Mouse (Mus musculus) midbrain, embryonic 12.5 days (tissue): ENCODE measurements at regions not wholly inside any gene's neighbourhood (a gene's known extent, or its start where the extent isn't known, plus 50 kb on each side); places are given as distances from the start of the nearest gene placed in this dataset.

Experiments
- ATAC-seq: fragments of 200-750 bp; cut with Nextera tagmentation; 2 replicates; pipeline ENCODE4 v1.8.0; 2017; ENCODE audit warnings: low read depth, moderate TSS enrichment, moderate library complexity; ENCODE audit not compliant: low FRiP score
- H3K27ac ChIP-seq: fragments of 300-500 bp; sonication (generic); replicated peaks from 2 replicates; pipeline ENCODE4 v1.5.1; 2016; ENCODE audit warnings: mild to moderate bottlenecking
- H3K27me3 ChIP-seq: fragments of 300-500 bp; sonication (generic); 2 replicates; pipeline ENCODE4 v1.6.1; 2016; ENCODE audit warnings: mild to moderate bottlenecking
- H3K36me3 ChIP-seq: fragments of 300-500 bp; sonication (generic); 2 replicates; pipeline ENCODE4 v1.6.1; 2016
- H3K4me1 ChIP-seq: fragments of 300-500 bp; sonication (generic); 2 replicates; pipeline ENCODE4 v1.6.1; 2016
- H3K4me2 ChIP-seq: fragments of 300-500 bp; sonication (generic); replicated peaks from 2 replicates; pipeline ENCODE4 v1.6.1; 2016; ENCODE audit warnings: mild to moderate bottlenecking, moderate library complexity
- H3K4me3 ChIP-seq: fragments of 300-500 bp; sonication (generic); 2 replicates; pipeline ENCODE4 v1.5.1; 2016; ENCODE audit warnings: mild to moderate bottlenecking
- H3K9ac ChIP-seq: fragments of 300-500 bp; sonication (generic); replicated peaks from 2 replicates; pipeline ENCODE4 v1.6.1; 2016; ENCODE audit warnings: mild to moderate bottlenecking, moderate library complexity
- H3K9me3 ChIP-seq: fragments of 300-500 bp; sonication (generic); 2 replicates; pipeline ENCODE4 v1.6.1; 2016; ENCODE audit warnings: mild to moderate bottlenecking
- WGBS: fragments of 180-500 bp; shearing (Covaris S2); methylation state at CpG from one replicate; pipeline ENCODE4 v1.1.7; 2016; 5-methylcytosine and 5-hydroxymethylcytosine counted together

DNA sequence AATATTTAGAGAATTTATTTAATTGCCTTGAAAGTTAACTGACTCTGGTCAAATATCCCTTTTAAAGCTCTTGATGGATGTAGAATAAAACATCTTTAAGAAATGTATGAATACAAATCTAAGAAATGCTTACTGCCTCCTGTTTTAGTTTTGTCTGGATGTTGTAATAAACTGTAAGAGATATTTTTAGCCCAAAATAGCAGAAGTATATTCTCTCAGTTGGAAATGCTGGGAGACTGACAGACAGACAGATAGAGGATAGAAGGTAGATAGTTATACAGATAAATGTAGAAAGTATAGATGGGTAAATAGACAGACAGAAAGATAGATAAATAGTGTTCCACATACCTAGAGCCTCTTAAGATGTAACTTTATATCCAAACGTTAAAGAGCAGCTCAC lies 379.5 kb downstream of the Frk start:
- Histone ChIP-seq H3K9me3 (no peaks in the 10 kb centered on the region), H3K4me2 (no peak overlapping the region), H3K4me1 (no peaks in the 10 kb centered on the region), H3K36me3 (no peaks in the 10 kb centered on the region), H3K27ac (no peak overlapping the region), H3K4me3 (no peak overlapping the region), H3K9ac (no peak overlapping the region), H3K27me3 (no peaks in the 10 kb centered on the region)
- ATAC-seq, result no peak
- whole genome bisulfite sequencing, result 78% methylated on average over 1 of the region's 1 CpGs

DNA sequence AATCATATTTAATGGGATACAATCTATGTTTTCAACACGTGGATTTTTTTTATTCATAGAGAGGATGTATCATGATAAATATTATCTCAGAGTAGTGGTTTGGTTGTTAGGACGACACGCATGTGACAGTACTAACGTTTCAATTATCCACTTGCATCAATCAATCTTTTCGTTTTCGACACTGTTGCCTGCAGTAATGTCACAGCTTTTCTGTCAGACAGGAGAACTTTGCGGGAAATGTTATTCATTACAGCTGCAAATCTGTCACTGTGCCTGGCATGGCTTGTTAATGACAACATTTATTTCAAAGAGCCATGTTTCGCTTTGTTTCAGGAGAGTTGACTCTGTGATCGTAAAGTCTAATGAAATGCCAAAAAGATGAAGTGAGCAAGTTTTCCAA lies 388.7 kb downstream of the Frk start:
- Histone ChIP-seq H3K9ac (no peak overlapping the region), H3K27ac (no peak overlapping the region), H3K27me3 (no peaks in the 10 kb centered on the region), H3K36me3 (no peaks in the 10 kb centered on the region), H3K4me1 (no peaks in the 10 kb centered on the region), H3K4me2 (no peak overlapping the region), H3K9me3 (no peaks in the 10 kb centered on the region), H3K4me3 (no peak overlapping the region)
- 87% methylated on average over 9 of the region's 9 CpGs for WGBS
- no peak for ATAC-seq

- Histone ChIP-seq H3K27me3 (no peaks in the 10 kb centered on the region), H3K9ac (no peak overlapping the region), H3K4me3 (no peak overlapping the region), H3K9me3 (no peaks in the 10 kb centered on the region), H3K36me3 (no peaks in the 10 kb centered on the region), H3K4me1 (no peaks in the 10 kb centered on the region), H3K4me2 (no peak overlapping the region), H3K27ac (no peak overlapping the region)
- 91% methylated on average over 3 of the region's 3 CpGs for WGBS
- ATAC-seq, result no peak
Observed at GRCm38 (mm10) chr10:34878511-34878910, 395.3 kb downstream of the Frk start.

- Histone ChIP-seq H3K9ac (no peak overlapping the region), H3K9me3 (0 out of 2 replicates have a peak, but pooled peaks cover 2% of the 10 kb centered on the region), H3K4me1 (no peaks in the 10 kb centered on the region), H3K36me3 (no peaks in the 10 kb centered on the region), H3K27ac (no peak overlapping the region), H3K27me3 (no peaks in the 10 kb centered on the region), H3K4me3 (no peak overlapping the region), H3K4me2 (no peak overlapping the region)
- ATAC-seq, result no peak
- 47% methylated on average over 1 of the region's 1 CpGs for WGBS
Observed at GRCm38 (mm10) chr10:34887601-34888000, 404.4 kb downstream of the Frk start.

DNA sequence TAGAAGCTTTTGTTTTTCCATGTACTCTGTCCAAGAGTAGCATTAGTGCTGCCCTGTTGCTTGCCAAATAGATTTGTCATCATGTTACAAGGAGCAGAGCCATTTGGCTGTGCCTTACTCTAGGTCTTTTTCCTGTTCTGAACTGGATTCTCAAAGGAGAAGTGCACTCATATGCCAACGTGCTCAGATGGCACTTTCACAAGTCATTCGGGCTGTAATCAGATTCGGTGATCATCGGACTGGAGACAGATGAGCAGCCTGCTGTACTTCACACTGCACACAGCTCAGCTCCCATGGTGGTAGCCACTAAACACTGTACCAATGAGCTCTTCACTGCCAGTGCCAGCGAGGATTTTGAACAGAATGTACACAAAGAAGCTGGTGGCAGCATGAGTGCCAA lies 421.1 kb downstream of the Frk start:
- Histone ChIP-seq H3K4me1 (no peaks in the 10 kb centered on the region), H3K4me2 (no peak overlapping the region), H3K9ac (no peak overlapping the region), H3K9me3 (no peaks in the 10 kb centered on the region), H3K27me3 (no peaks in the 10 kb centered on the region), H3K27ac (no peak overlapping the region), H3K4me3 (no peak overlapping the region), H3K36me3 (no peaks in the 10 kb centered on the region)
- no peak for ATAC-seq
- 85% methylated on average over 5 of the region's 5 CpGs for WGBS

DNA sequence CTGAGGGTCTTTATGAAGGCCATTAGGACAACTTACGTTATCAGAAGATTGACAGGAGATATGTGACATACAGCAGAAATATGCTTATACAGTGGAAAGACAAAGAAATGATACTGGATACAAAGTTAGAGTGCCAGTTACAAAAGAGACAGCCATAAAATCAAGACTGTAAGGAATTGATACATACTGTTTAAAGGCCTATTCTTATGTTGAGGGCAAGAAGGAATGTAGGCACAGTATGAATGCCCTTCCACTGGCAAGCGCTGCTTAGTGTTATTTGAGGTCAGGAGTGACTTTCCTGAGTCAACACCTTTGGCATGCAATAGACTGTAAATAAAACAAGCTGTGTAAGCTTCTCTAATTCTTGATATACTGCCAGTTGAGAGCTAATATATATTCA lies 421.5 kb downstream of the Frk start:
- no peaks in the 10 kb centered on the region for H3K27me3 ChIP-seq
- H3K4me2 ChIP-seq, result no peak overlapping the region
- H3K9ac ChIP-seq, result no peak overlapping the region
- no peak overlapping the region for H3K27ac ChIP-seq
- no peak for ATAC-seq
- no peaks in the 10 kb centered on the region for H3K9me3 ChIP-seq
- no peaks in the 10 kb centered on the region for H3K36me3 ChIP-seq
- 80% methylated on average over 2 of the region's 2 CpGs for WGBS
- no peak overlapping the region for H3K4me3 ChIP-seq
- no peaks in the 10 kb centered on the region for H3K4me1 ChIP-seq

DNA sequence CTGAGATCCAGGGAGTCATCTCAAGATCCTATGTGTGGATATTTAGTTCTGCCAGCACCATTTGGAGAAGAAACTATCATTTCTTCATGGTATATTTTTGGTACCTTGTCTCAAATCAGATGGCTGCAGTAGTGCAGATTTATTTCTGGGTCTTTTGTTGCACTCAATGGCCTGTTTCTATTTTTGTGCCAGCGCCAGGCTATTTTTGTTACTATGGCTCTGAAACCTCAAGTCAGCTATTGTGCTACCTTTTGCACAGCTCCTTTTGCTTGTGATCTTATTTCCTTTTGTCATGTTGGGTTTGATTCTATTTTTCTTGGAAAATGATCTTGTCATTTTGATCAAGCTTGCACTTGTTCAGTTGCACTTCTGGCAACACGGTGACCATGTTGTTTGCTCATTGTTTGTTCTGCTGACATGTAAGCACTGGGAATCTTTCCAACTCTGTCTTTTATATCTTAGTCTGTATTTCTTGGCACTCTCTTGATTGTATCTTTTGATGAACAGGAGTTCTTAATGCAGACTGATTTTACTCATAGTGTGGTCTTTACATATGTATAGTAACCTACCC lies 429.0 kb downstream of the Frk start:
- 84% methylated on average over 2 of the region's 2 CpGs for WGBS
- no peak overlapping the region for H3K4me2 ChIP-seq
- H3K9ac ChIP-seq, result no peak overlapping the region
- no peak for ATAC-seq
- H3K27ac ChIP-seq, result no peak overlapping the region
- no peaks in the 10 kb centered on the region for H3K4me1 ChIP-seq
- H3K9me3 ChIP-seq, result no peaks in the 10 kb centered on the region
- H3K36me3 ChIP-seq, result no peaks in the 10 kb centered on the region
- H3K27me3 ChIP-seq, result no peaks in the 10 kb centered on the region
- no peak overlapping the region for H3K4me3 ChIP-seq
